Mouse (Mus musculus) neutrophil, adult 65 days (primary cell): ENCODE results near the gene Olfr1062. TPM values are rescaled to one million over a fixed set of nuclear protein-coding genes. Genes with fewer than 3 reads are reported as not detected.

Source experiments
- total RNA-seq: library from RNA; stranded (reverse); gene quantifications from 2 replicates; pipeline ENCODE4 v1.2.4, GENCODE M21; 2023

The Olfr1062 gene
- total RNA-seq = not detected in 2 replicates

GRCm38 (mm10) chr2:86426649-86427048, at the start of gene Olfr1062:
TSS of gene Olfr1062 (minus strand) at chr2:86426749.

GRCm38 (mm10) chr2:86456169-86456568, 29.6 kb upstream of the Olfr1062 start, which contains the start of gene Olfr1066:
TSS of gene Olfr1066 (minus strand) at chr2:86456269.

GRCm38 (mm10) chr2:86450491-86450890, 23.9 kb upstream of the Olfr1062 start, which contains the start of gene Olfr1065:
TSS of gene Olfr1065 (minus strand) at chr2:86450591.

GRCm38 (mm10) chr2:86413950-86414349, 12.6 kb downstream of the Olfr1062 start, which contains the start of gene Olfr1061:
TSS of gene Olfr1061 (minus strand) at chr2:86414050.

GRCm38 (mm10) chr2:86388461-86388860, 38.1 kb downstream of the Olfr1062 start, which contains the start of gene Olfr1058:
TSS of gene Olfr1058 (minus strand) at chr2:86388561.

GRCm38 (mm10) chr2:86378293-86378692, 48.3 kb downstream of the Olfr1062 start, which contains the start of gene Olfr1057:
TSS of gene Olfr1057 (minus strand) at chr2:86378393.

Other genes with a start within 250 kb of the Olfr1062 start
- gene Olfr1044, start 248.9 kb downstream of the Olfr1062 start, total RNA-seq = not detected in 2 replicates
- not detected in 2 replicates for gene Olfr52, start 241.1 kb downstream of the Olfr1062 start, total RNA-seq
- not detected in 2 replicates for gene Olfr1045, start 223.7 kb downstream of the Olfr1062 start, total RNA-seq
- gene Olfr1046, start 207.4 kb downstream of the Olfr1062 start, total RNA-seq = not detected in 2 replicates
- not detected in 2 replicates for gene Olfr1047, start 195.3 kb downstream of the Olfr1062 start, total RNA-seq
- gene Olfr1048, start 186.5 kb downstream of the Olfr1062 start, total RNA-seq = not detected in 2 replicates
- not detected in 2 replicates for gene Olfr1049, start 168.4 kb downstream of the Olfr1062 start, total RNA-seq
- gene Olfr1051, start 147.7 kb downstream of the Olfr1062 start, total RNA-seq = not detected in 2 replicates
- gene Olfr1052, start 134.3 kb downstream of the Olfr1062 start, total RNA-seq = not detected in 2 replicates
- gene Olfr1053, start 111.5 kb downstream of the Olfr1062 start, total RNA-seq = not detected in 2 replicates
- not detected in 2 replicates for gene Olfr1054, start 91.3 kb downstream of the Olfr1062 start, total RNA-seq
- gene Olfr1055, start 76.5 kb downstream of the Olfr1062 start, total RNA-seq = not detected in 2 replicates
- not detected in 2 replicates for gene Olfr1056, start 64.3 kb downstream of the Olfr1062 start, total RNA-seq
- gene Olfr1057, start 48.4 kb downstream of the Olfr1062 start, total RNA-seq = not detected in 2 replicates
- not detected in 2 replicates for gene Olfr1058, start 38.2 kb downstream of the Olfr1062 start, total RNA-seq
- gene Olfr1061, start 12.7 kb downstream of the Olfr1062 start, total RNA-seq = not detected in 2 replicates
- gene Olfr1065, start 23.8 kb upstream of the Olfr1062 start, total RNA-seq = not detected in 2 replicates
- not detected in 2 replicates for gene Olfr1066, start 29.5 kb upstream of the Olfr1062 start, total RNA-seq
- gene Olfr228, start 60.6 kb upstream of the Olfr1062 start, total RNA-seq = not detected in 2 replicates
- not detected in 2 replicates for gene Olfr1076, start 81.7 kb upstream of the Olfr1062 start, total RNA-seq
- not detected in 2 replicates for gene Olfr1079, start 115.7 kb upstream of the Olfr1062 start, total RNA-seq
- not detected in 2 replicates for gene Olfr1080, start 131.5 kb upstream of the Olfr1062 start, total RNA-seq
- gene Olfr1082, start 172.2 kb upstream of the Olfr1062 start, total RNA-seq = not detected in 2 replicates
- gene Olfr1084, start 213.0 kb upstream of the Olfr1062 start, total RNA-seq = not detected in 2 replicates
- gene Olfr1085, start 235.3 kb upstream of the Olfr1062 start, total RNA-seq = not detected in 2 replicates